ENCODE assay signal across 24 mouse cellular contexts in the genomic region with DNA sequence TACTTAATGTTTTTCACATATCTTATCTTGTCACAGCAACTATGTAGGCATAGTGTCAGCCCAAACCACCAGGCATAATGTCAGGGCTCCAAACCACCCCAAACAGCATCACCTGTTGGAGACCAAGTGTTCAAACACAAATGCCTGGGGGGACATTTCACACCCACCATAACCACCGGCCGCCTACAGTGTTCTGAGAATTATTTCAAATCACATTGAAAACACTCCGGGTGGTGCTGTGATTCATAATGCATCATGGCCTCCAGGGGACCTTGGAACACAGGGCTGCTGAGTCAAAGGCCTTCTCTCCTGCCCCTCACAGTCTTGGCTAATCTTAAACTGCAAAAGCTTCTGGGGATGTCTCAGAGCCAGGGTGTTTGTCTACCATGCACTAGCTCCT. TPM values are rescaled to one million over a fixed set of nuclear protein-coding genes. Genes with fewer than 3 reads are reported as not detected.
A peak's percentile ranks its signal among the peaks of the same experiment; 100 is the strongest.
DNase-seq lines count a peak whose midpoint lies in the region; ATAC-seq and TF ChIP-seq lines count a peak whose summit lies in the region.
"Had no signal": no experiment of that assay in that cellular context is flagged by ENCODE, and none has a peak within 500 bp of the region (broad histone marks: within the 10 kb centered on the region; RNA-seq: fewer than 3 reads in every experiment).

No protein-coding gene starts in this region.

- H3K9ac ChIP-seq in forebrain, postnatal 0 days = no peak overlapping the region
- H3K9ac ChIP-seq: forebrain, embryonic 15.5 days; heart, embryonic 13.5 days; hindbrain, embryonic 15.5 days had no signal

- no peak for TF ChIP-seq CTCF in forebrain, postnatal 0 days (IDR thresholded peaks at IDR 0.05; ENCODE audit: low read depth)

- ATAC-seq in forebrain, postnatal 0 days = no peak
- ATAC-seq: forebrain, embryonic 15.5 days; intestine, postnatal 0 days had no signal

- DNase-seq in 3T3-L1 (ENCODE audit: low read depth, low spot score) (peak; percentile 93), NIH3T3 (ENCODE audit: low read depth) (peak; percentile 89)
- peak; percentile 50 for DNase-seq in adrenal gland, postnatal 10 days
- DNase-seq in brain, adult 2 months (ENCODE audit: low read depth, low spot score) = peak; percentile 31
- no peak for DNase-seq in cerebellum, adult 9-11 months
- DNase-seq in forebrain, postnatal 0 days = no peak
- no peak for DNase-seq in heart, adult 18-20 months
- no peak for DNase-seq in embryo, embryonic 11 days
- DNase-seq: B cell, adult 2 months; cerebellum, adult 11 months; cerebellum, adult 8-10 months; cerebellum, postnatal 25 days; gastrocnemius, adult 2 months; gastrocnemius, postnatal 25 days; heart, postnatal 36 days; kidney, adult 8-10 months had no signal

- H3K36me3 ChIP-seq in forebrain, postnatal 0 days (ENCODE audit: insufficient read depth) = no peaks in the 10 kb centered on the region
- H3K36me3 ChIP-seq: forebrain, embryonic 15.5 days; heart, embryonic 13.5 days; hindbrain, embryonic 15.5 days had no signal

- no peak overlapping the region for H3K4me3 ChIP-seq in forebrain, postnatal 0 days (ENCODE audit: low read depth, low read length)
- H3K4me3 ChIP-seq: erythroblast, embryonic 14.5 days; forebrain, embryonic 15.5 days; gastrocnemius, adult 2 months; heart, embryonic 13.5 days; hindbrain, embryonic 15.5 days had no signal

- no peaks in the 10 kb centered on the region for H3K4me1 ChIP-seq in forebrain, postnatal 0 days (ENCODE audit: insufficient read depth)
- H3K4me1 ChIP-seq: forebrain, embryonic 15.5 days; heart, embryonic 13.5 days; hindbrain, embryonic 15.5 days had no signal

- no peaks in the 10 kb centered on the region for H3K27me3 ChIP-seq in forebrain, postnatal 0 days (ENCODE audit: insufficient read depth, low read length)

- WGBS in forebrain, postnatal 0 days = 91% methylated on average over 3 of the region's 3 CpGs

- peaks cover 4% of the 10 kb centered on the region; the same call in 1 of the 2 replicates for H3K9me3 ChIP-seq in forebrain, postnatal 0 days (ENCODE audit: low read length)
- H3K9me3 ChIP-seq: forebrain, embryonic 15.5 days; hindbrain, embryonic 15.5 days had no signal

- no peak overlapping the region for H3K27ac ChIP-seq in forebrain, postnatal 0 days (ENCODE audit: low read depth, low read length)
- H3K27ac ChIP-seq: forebrain, embryonic 15.5 days; gastrocnemius, adult 2 months; heart, embryonic 13.5 days; hindbrain, embryonic 15.5 days had no signal

- no peak overlapping the region for H3K4me2 ChIP-seq in forebrain, postnatal 0 days (ENCODE audit: low read depth)
- H3K4me2 ChIP-seq: forebrain, embryonic 15.5 days; heart, embryonic 13.5 days; hindbrain, embryonic 15.5 days had no signal

RNA-seq across cellular contexts. Expression of gene Vgf, which starts 10.3 kb away (rescaled TPM):
- total RNA-seq in adrenal gland, postnatal 10 days (2021) = 10 to 100 TPM in 1 of 2 experiments, 1 to 10 TPM in 1; 9.9 to 13.7 TPM
- 82.7 and 116 TPM in 2 replicates for total RNA-seq in forebrain, postnatal 0 days (2014; rRNA removed)
- polyA plus RNA-seq in forebrain, postnatal 0 days (2015; fragmentation: Nextera tagmentation; extraction: Ambion mirVana) = 26.7 and 40.0 TPM in 2 replicates
- total RNA-seq in heart, adult 18-20 months (2021) = not detected
- total RNA-seq: gastrocnemius, adult 2 months; gastrocnemius, postnatal 25 days; granulocyte monocyte progenitor cell, adult 5-6 weeks had no signal
- polyA plus RNA-seq: heart, postnatal 0 days had no signal

RNA-seq across cellular contexts. Expression of gene Znhit1, which starts 28.1 kb away (rescaled TPM):
- 10 to 100 TPM; 60.1 to 61.0 TPM for total RNA-seq in adrenal gland, postnatal 10 days (2021)
- total RNA-seq in forebrain, postnatal 0 days (2014; rRNA removed) = 66.1 and 96.9 TPM in 2 replicates
- polyA plus RNA-seq in forebrain, postnatal 0 days (2015; fragmentation: Nextera tagmentation; extraction: Ambion mirVana) = 176 and 201 TPM in 2 replicates
- total RNA-seq in heart, adult 18-20 months (2021) = 10 to 100 TPM; 62.6 to 67.4 TPM

RNA-seq across cellular contexts. Expression of gene Plod3, which starts 29.1 kb away (rescaled TPM):
- 10 to 100 TPM; 43.5 to 49.6 TPM for total RNA-seq in adrenal gland, postnatal 10 days (2021)
- 46.6 and 55.2 TPM in 2 replicates for total RNA-seq in forebrain, postnatal 0 days (2014; rRNA removed)
- polyA plus RNA-seq in forebrain, postnatal 0 days (2015; fragmentation: Nextera tagmentation; extraction: Ambion mirVana) = 18.2 and 21.7 TPM in 2 replicates
- total RNA-seq in heart, adult 18-20 months (2021) = 10 to 100 TPM; 33.2 to 35.8 TPM

RNA-seq across cellular contexts. Expression of gene Ap1s1, which starts 30.0 kb away (rescaled TPM):
- total RNA-seq in adrenal gland, postnatal 10 days (2021) = 100 to 1,000 TPM; 105 to 106 TPM
- 105 and 144 TPM in 2 replicates for total RNA-seq in forebrain, postnatal 0 days (2014; rRNA removed)
- 335 and 346 TPM in 2 replicates for polyA plus RNA-seq in forebrain, postnatal 0 days (2015; fragmentation: Nextera tagmentation; extraction: Ambion mirVana)
- total RNA-seq in heart, adult 18-20 months (2021) = 10 to 100 TPM; 37.5 to 40.2 TPM

RNA-seq across cellular contexts. Expression of gene Cldn15, which starts 49.5 kb away (rescaled TPM):
- total RNA-seq in adrenal gland, postnatal 10 days (2021) = 10 to 100 TPM; 10.7 to 13.6 TPM
- 0.33 and 0.38 TPM in 2 replicates for total RNA-seq in forebrain, postnatal 0 days (2014; rRNA removed)
- 0.13 and 0.15 TPM in 2 replicates for polyA plus RNA-seq in forebrain, postnatal 0 days (2015; fragmentation: Nextera tagmentation; extraction: Ambion mirVana)
- total RNA-seq in heart, adult 18-20 months (2021) = 1 to 10 TPM; 5.1 to 8.4 TPM
- polyA plus RNA-seq: forebrain, embryonic 11.5 days had no signal

Comparison
In these comparisons a context has a peak if more than half of its experiments do, and no peak if none do; other contexts are left out.
1. DNase-seq: peak in 3T3-L1 (single experiment), NIH3T3 (single experiment), adrenal gland, postnatal 10 days (single experiment) and brain, adult 2 months (single experiment); none in cerebellum, adult 9-11 months (single experiment), forebrain, postnatal 0 days (single experiment), heart, adult 18-20 months (0 of 2) and embryo, embryonic 11 days (single experiment).
2. RNA of gene Vgf, which starts 10.3 kb away (total RNA-seq): 82.7 to 116 TPM in forebrain, postnatal 0 days and 9.9 to 13.7 TPM in adrenal gland, postnatal 10 days; not detected in heart, adult 18-20 months; every median in the first group is over 10 times any median in the second.